Mouse (Mus musculus): ENCODE measurements around the gene Zwilch. TPM values are rescaled to one million over a fixed set of nuclear protein-coding genes. Genes with fewer than 3 reads are reported as not detected.
"Not testable (repeated sequence)": the region's sequence is repeated elsewhere in the genome, so short reads cannot be mapped to it uniquely, and the experiment has no call there.

Zwilch gene
- polyA plus RNA-seq, 1 experiment from 2014 or later = 20.4 TPM

DNA sequence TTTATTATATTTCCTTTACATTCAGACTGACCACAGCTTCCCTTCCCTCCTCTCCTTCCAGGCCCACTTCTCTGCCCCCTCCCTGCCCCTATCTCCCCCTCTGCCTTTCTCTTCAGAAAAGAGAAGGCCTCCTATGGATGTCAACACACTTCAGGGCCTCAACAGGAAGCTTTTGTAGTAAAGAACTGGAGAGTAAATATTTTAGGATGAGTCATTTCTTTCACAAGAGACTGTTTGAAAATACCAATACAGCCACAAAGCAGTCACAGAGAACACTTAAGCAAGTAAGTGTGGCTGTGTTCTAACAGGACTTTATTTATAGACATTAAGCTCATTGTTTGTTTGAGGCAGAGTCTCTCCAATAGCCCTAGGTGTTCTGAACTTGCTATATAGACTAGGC is 29.4 kb upstream of the Zwilch start:
- ATAC-seq = no peak
- no peak overlapping the region; the same call in 1 of the 2 replicates for H3K27ac ChIP-seq

DNA sequence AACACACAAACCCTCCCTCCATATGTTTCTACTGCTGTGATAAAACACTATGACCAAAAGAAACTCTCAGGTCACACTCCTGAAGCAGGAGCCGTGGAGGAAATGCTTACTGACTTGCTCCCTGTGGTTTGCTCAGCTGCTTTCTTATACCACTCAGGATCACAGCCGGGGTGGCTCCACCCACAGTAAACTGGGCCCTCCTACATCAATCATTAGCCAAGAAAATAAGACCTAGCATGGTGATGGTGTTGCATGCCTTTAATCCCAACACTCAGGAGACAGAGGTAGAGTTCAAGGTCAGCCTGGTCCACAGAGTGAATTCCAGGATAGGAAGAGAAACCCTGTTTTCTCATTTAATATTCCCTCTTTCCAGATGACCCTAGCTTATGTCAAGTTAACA is 27.0 kb upstream of the Zwilch start:
- Histone ChIP-seq H3K9ac (no peak overlapping the region), H3K4me3 (replicated peaks) (no peak overlapping the region), H3K4me2 (replicated peaks) (no peak overlapping the region), H3K27ac (peak overlapping the region; percentile 71), H3K4me1 (replicated peaks) (peaks cover 9% of the 10 kb centered on the region; the same call in 1 of the 2 replicates), H3K36me3 (peaks cover 6% of the 10 kb centered on the region; the same call in 1 of the 2 replicates), H3K9me3 (no peaks in the 10 kb centered on the region), H3K27me3 (replicated peaks) (no peaks in the 10 kb centered on the region)
- peak; percentile 84 for ATAC-seq
- WGBS = 43% methylated on average over 2 of the region's 2 CpGs

More for the DNA sequence above, 29.4 kb upstream of the Zwilch start:
- H3K27me3 ChIP-seq (replicated peaks) = no peaks in the 10 kb centered on the region
- H3K9ac ChIP-seq = no peak overlapping the region
- peaks cover 9% of the 10 kb centered on the region; the same call in 1 of the 2 replicates for H3K4me1 ChIP-seq (replicated peaks)
- no peak overlapping the region for H3K4me3 ChIP-seq (replicated peaks)
- H3K36me3 ChIP-seq = peaks cover 12% of the 10 kb centered on the region; the same call in 1 of the 2 replicates
- H3K4me2 ChIP-seq (replicated peaks) = no peak overlapping the region
- H3K9me3 ChIP-seq = no peaks in the 10 kb centered on the region

DNA sequence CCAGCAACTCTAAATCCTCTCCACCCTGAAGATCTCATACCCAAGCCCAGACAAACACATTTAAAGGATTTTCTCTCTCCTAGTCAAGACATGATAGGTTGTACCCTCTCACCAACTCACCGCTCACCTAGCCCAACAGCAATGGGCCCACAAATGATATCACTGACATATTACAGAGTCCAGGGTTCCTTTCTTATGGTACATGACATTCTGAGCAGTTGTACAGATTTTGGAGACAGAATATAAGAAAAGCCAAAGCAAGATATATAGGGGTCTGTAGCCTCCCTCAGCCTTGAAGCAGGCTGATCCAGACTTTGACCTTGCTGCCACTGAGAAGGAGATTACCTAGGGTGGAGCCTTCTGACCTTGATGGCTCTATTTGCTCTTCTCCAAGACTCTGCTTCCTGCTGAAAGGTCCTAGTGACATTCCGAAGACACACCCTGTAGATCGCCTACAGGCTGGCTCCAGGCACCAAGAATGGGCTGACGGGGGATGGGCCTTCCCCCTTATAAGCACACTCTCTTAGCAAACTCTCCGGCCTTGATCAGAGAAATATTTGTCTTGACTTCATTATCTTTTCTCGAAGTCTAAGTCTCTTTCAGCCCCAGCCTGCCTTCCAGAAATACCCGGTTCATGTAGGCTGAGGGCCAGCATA is 26.0 kb upstream of the Zwilch start:
- not testable (repeated sequence) for H3K4me3 ChIP-seq (replicated peaks); H3K4me1 ChIP-seq (replicated peaks); H3K9ac ChIP-seq; H3K27me3 ChIP-seq (replicated peaks); H3K4me2 ChIP-seq (replicated peaks); H3K36me3 ChIP-seq; H3K9me3 ChIP-seq
- peak; percentile 55 for ATAC-seq
- peak overlapping the region; percentile 72 for H3K27ac ChIP-seq
- WGBS = 68% methylated on average over 7 of the region's 7 CpGs

DNA sequence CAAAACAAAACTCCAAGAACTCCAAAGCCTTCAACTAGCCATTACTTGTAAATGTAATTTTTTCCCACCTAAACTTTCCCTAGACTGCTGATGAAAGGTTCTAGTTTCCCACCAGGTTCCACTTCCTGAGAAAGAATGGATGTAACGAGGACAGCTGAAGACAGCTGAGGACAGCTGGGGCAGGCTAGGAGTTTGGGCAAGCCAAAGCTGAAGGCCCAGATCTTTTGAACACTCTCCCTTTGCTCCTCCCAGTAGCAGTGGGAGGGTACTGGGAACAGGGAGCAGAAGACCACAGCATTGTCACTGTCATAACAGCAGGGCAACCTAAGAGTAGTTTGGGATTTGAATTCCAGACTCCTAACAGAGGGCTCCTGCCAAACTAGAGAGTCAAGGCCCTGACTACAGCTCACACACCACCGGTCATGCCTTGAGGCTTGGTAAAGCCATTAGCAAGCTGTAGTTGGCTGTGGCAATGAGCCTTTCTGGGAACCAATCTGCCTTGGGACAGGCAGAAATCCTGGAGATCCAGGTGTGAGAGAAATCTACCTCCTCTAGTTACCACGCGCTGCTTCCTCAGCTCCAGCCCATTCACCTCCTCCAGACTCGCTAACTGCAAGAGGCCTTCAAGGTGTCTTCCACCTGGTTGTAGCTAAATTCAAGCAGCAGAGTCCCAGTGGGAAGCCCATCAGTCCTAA is 25.3 kb upstream of the Zwilch start:
- Histone ChIP-seq H3K4me2 (replicated peaks) (no peak overlapping the region), H3K27ac (peak overlapping the region; percentile 72), H3K4me3 (replicated peaks) (no peak overlapping the region), H3K4me1 (replicated peaks) (peaks cover 9% of the 10 kb centered on the region; the same call in 1 of the 2 replicates), H3K36me3 (peaks cover 8% of the 10 kb centered on the region), H3K9me3 (no peaks in the 10 kb centered on the region), H3K27me3 (replicated peaks) (no peaks in the 10 kb centered on the region), H3K9ac (no peak overlapping the region)
- ATAC-seq = 0 out of 2 replicates have a peak, but pooled peaks have one; percentile 17
- WGBS = 91% methylated on average over 5 of the region's 5 CpGs

DNA sequence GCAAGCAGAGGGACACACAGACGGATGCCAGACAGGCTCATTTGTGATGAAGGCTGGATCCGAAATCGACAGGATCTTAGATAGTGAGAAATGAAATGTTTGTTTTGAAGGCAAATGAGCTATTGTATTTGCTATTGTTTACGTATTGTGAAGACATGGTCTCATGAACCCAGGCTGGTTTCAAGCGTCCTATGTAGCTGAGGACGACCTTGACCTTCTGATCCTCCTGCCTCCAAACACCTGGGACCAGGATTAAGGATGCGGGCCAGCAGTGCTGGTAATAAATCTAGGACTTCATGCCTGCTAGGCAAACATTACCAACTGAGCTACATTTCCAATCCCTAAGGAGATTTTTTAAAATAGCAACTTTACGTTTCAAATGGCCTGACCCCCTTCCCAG is 24.6 kb upstream of the Zwilch start:
- Histone ChIP-seq H3K4me2 (replicated peaks) (no peak overlapping the region), H3K9me3 (no peaks in the 10 kb centered on the region), H3K27ac (no peak overlapping the region), H3K27me3 (replicated peaks) (no peaks in the 10 kb centered on the region), H3K4me1 (replicated peaks) (peaks cover 9% of the 10 kb centered on the region; the same call in 1 of the 2 replicates), H3K9ac (no peak overlapping the region), H3K36me3 (peaks cover 13% of the 10 kb centered on the region), H3K4me3 (replicated peaks) (no peak overlapping the region)
- no peak for ATAC-seq
- WGBS = 76% methylated on average over 8 of the region's 8 CpGs

DNA sequence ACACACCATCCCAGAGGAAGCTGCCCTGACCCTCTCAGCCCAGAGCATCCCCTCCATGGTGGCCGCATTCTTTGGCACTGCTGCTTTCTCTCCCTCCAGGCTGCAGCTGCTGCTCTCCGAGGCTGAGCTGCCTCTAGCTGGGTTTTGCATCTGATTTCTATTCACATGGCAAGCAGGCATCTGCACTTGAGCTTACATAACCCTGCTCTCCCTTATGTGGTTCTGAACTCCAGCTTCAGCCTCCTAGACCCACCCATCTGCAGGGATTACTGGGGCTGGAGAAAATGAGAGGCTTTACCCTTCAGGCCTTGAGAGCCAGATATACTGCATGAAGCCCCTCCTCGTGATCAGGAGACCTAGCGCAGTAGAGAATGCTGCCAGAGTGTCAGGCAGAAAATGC is 22.6 kb upstream of the Zwilch start:
- Histone ChIP-seq H3K9ac (no peak overlapping the region; the same call in 1 of the 2 replicates), H3K27ac (no peak overlapping the region), H3K4me3 (replicated peaks) (no peak overlapping the region), H3K9me3 (no peaks in the 10 kb centered on the region), H3K4me2 (replicated peaks) (no peak overlapping the region), H3K36me3 (peaks cover 24% of the 10 kb centered on the region), H3K4me1 (replicated peaks) (peaks cover 9% of the 10 kb centered on the region; the same call in 1 of the 2 replicates), H3K27me3 (replicated peaks) (no peaks in the 10 kb centered on the region)
- WGBS = 66% methylated on average over 4 of the region's 4 CpGs
- ATAC-seq = no peak

DNA sequence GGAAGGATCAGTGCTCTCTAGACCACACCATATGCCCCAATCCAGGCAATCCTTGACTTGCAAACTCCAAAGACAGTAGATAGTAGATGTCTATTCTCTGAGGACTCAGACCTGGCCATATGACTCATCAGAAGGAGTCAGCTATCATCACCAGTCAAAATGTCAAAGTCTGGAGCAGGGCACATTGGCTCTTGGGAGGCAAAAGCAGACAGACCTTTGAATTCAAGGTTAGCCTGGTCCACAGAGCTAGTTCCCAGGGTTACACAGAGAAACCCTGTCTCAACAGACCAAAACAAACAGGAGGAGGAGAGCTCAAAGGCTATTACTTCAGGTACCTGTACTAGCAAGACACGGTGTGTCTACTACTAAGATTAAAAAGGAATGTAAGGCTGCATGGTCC is 21.0 kb upstream of the Zwilch start:
- 81% methylated on average over 1 of the region's 1 CpGs for WGBS
- Histone ChIP-seq H3K4me1 (replicated peaks) (peaks cover 5% of the 10 kb centered on the region; the same call in 1 of the 2 replicates), H3K27ac (no peak overlapping the region), H3K9me3 (no peaks in the 10 kb centered on the region), H3K9ac (no peak overlapping the region), H3K4me3 (replicated peaks) (no peak overlapping the region), H3K4me2 (replicated peaks) (no peak overlapping the region), H3K36me3 (peaks cover 27% of the 10 kb centered on the region), H3K27me3 (replicated peaks) (no peaks in the 10 kb centered on the region)
- ATAC-seq = no peak

DNA sequence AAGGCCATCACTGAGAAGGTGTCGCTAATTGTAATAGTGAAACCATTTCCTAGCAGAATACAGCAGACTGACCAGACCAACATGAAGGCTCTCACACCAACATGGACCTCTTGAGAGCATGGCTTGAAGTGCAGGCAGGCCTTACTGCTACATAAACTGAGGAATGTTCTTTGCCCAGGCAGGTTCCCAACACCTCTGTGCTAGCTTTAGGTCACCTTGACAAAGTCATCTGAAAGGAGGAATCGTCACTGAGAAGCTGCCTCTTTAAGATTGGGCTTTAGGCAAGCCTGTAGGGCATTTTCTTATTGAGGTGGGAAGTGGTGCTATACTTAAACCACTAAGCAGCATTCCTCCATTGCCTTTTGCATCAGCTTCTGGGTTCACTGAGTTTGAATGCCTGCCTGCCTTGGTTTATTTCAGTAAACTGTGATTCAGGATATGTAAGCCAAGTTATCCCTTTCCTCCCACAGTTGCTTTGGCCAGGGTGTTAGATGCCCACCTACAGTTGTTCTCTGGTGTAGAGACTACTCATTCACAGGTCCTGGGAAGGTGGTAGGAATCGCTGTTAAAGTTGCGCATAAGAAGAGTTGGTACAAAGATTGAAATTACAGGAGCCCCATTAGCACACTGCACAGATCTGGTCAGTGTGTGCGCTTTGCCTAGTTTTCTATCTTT is 11.4 kb upstream of the Zwilch start:
- H3K9ac ChIP-seq = no peak overlapping the region
- no peaks in the 10 kb centered on the region for H3K27me3 ChIP-seq (replicated peaks)
- 93% methylated on average over 5 of the region's 5 CpGs for WGBS
- H3K27ac ChIP-seq = no peak overlapping the region
- H3K4me3 ChIP-seq (replicated peaks) = no peak overlapping the region
- no peaks in the 10 kb centered on the region for H3K9me3 ChIP-seq
- ATAC-seq = no peak
- H3K4me2 ChIP-seq (replicated peaks) = no peak overlapping the region
- H3K36me3 ChIP-seq = peaks cover 31% of the 10 kb centered on the region
- H3K4me1 ChIP-seq (replicated peaks) = peaks cover 6% of the 10 kb centered on the region; the same call in 1 of the 2 replicates

GRCm38 (mm10) chr9:64183295-64183694 is 10.4 kb upstream of the Zwilch start:
- not testable (repeated sequence) for H3K4me2 ChIP-seq (replicated peaks); H3K27me3 ChIP-seq (replicated peaks); ATAC-seq; H3K9ac ChIP-seq; H3K9me3 ChIP-seq; H3K27ac ChIP-seq; H3K4me3 ChIP-seq (replicated peaks); H3K4me1 ChIP-seq (replicated peaks)
- H3K36me3 ChIP-seq = peaks cover 31% of the 10 kb centered on the region
- WGBS = 91% methylated on average over 5 of the region's 5 CpGs

GRCm38 (mm10) chr9:64178974-64179646 is 6.2 kb upstream of the Zwilch start, which contains the start of gene Snapc5:
Gene Snapc5, plus strand, starts transcription at chr9:64179274.
- WGBS = under 1% methylated on average over 35 of the region's 35 CpGs
- peak; percentile 97 for ATAC-seq
- peaks cover 49% of the 10 kb centered on the region for H3K36me3 ChIP-seq
- no peaks in the 10 kb centered on the region for H3K27me3 ChIP-seq (replicated peaks)
- peak within 1 kb of the TSS; percentile 68 for H3K4me3 ChIP-seq (replicated peaks)
- peak within 1 kb of the TSS; percentile 77 for H3K9ac ChIP-seq
- H3K4me1 ChIP-seq (replicated peaks) = peaks cover 6% of the 10 kb centered on the region; the same call in 1 of the 2 replicates
- peak within 1 kb of the TSS; percentile 91 for H3K27ac ChIP-seq
- H3K9me3 ChIP-seq = no peaks in the 10 kb centered on the region
- H3K4me2 ChIP-seq (replicated peaks) = peak within 1 kb of the TSS; percentile 59

DNA sequence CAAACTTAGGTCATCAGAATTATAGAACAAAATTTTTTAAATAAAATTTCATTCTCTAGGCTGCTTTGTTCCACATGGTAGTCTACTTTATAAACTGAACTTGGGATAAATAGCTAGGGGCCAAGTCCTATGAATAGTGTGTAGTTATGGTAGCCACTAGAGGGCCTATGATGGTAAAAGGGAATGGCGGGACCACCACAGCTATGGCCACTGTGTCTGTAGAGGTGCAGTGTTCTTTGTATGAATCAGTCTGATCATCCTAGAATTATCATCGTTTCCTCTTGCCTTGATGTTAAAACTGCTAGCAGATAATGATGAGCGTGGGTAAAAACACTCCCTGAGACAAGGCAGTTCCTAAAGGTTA is 5.7 kb upstream of the Zwilch start:
- WGBS = 37% methylated on average over 3 of the region's 3 CpGs
- H3K9ac ChIP-seq = no peak overlapping the region

DNA sequence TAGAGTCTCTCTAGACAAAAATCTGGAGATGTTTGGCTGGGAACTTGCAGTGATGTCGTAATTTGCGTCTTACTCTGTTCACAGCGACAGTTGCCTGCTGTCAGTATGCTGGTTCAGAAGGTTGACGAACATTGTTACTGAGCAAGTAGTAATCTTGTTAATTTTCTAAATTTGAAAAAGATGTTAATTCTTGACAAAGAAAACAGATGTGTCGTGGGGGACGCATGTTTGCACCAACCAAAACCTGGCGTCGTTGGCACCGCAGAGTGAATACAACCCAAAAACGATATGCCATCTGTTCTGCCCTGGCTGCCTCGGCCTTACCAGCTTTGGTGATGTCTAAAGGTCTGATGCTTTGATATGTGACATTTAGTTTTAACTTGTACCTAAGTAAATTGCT is 2.5 kb upstream of the Zwilch start:
- Histone ChIP-seq H3K9me3 (no peaks in the 10 kb centered on the region), H3K4me1 (replicated peaks) (peaks cover 9% of the 10 kb centered on the region; the same call in 1 of the 2 replicates), H3K27me3 (replicated peaks) (no peaks in the 10 kb centered on the region), H3K27ac (no peak overlapping the region), H3K4me3 (replicated peaks) (no peak overlapping the region), H3K4me2 (replicated peaks) (peak overlapping the region; percentile 65; the same call in 1 of the 2 replicates), H3K9ac (no peak overlapping the region), H3K36me3 (peaks cover 37% of the 10 kb centered on the region)
- WGBS = 88% methylated on average over 11 of the region's 11 CpGs
- no peak for ATAC-seq

More for the DNA sequence above, 5.7 kb upstream of the Zwilch start:
- Histone ChIP-seq H3K36me3 (peaks cover 47% of the 10 kb centered on the region), H3K27me3 (replicated peaks) (no peaks in the 10 kb centered on the region), H3K4me2 (replicated peaks) (peak overlapping the region; percentile 59), H3K4me3 (replicated peaks) (peak overlapping the region; percentile 68; the same call in 1 of the 2 replicates), H3K4me1 (replicated peaks) (peaks cover 6% of the 10 kb centered on the region; the same call in 1 of the 2 replicates), H3K9me3 (no peaks in the 10 kb centered on the region), H3K27ac (peak overlapping the region; percentile 91)
- ATAC-seq = peak; percentile 50

Measured in intestine, embryonic 15.5 days (tissue).